Mouse (Mus musculus) gastrocnemius, postnatal 25 days (tissue): Measurements from ENCODE around the gene Slc26a6. TPM values are rescaled to one million over a fixed set of nuclear protein-coding genes. Genes with fewer than 3 reads are reported as not detected.
A peak's percentile ranks its signal among the peaks of the same experiment; 100 is the strongest.

Source experiments
- DNase-seq: peaks from one replicate; pipeline ENCODE4 v3.0.0; 2022
- total RNA-seq, 2 experiments: library from RNA; stranded (reverse); gene quantifications; 1 replicate in 1 of 2; 2 replicates in 1 of 2; pipeline ENCODE4 v1.2.3; 2021

Slc26a6 gene
- total RNA-seq, 2 experiments from 2014 or later, result 12.0 to 16.7 TPM

GRCm38 (mm10) chr9:108847374-108847773 is 5.7 kb upstream of the Slc26a6 start:
- no peak for DNase-seq

DNA sequence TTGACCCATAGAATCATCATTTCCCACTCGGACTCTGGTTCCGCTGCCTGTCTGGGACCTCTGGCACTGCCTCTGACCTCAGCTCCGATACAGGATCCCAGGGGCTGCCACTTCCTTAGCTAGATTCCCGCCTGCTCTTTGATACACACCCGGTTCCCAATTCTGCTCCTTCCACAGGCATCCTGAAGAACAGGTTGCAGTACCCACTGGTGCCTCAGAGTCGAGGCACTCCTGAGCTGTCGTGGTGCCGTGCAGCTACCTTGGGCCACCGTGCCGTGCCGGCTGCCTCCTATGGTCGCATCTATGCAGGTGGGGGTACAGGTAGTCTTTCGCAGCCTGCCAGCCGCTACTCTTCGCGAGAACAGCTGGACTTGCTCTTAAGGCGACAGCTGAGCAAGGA is 4.7 kb upstream of the Slc26a6 start:
- DNase-seq, result no peak

- peak; percentile 94 for DNase-seq
Measured at GRCm38 (mm10) chr9:108853635-108854240, 655 bp downstream of the Slc26a6 start.

GRCm38 (mm10) chr9:108854241-108854696 is 1.2 kb downstream of the Slc26a6 start:
- DNase-seq, result peak; percentile 87

DNA sequence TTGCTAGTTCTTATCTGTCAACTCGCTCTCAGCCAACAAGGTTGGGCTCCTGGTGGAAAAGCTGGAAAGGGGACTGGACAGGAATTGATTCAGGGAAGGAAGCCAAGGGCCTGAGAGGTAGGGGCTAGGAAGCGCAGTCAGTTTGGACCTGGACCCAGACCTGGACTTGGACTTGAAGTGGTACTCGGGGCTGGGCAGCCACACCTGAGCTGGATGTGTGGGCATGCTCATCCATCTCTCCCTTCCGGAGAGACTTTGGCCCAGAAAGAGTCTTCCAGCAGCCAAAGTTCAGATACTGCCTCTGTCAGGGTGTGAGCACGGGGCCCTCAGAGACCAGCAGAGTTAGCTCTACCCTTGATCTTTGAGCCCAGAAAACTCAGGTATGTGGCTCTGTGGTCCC is 2.3 kb downstream of the Slc26a6 start:
- DNase-seq, result no peak

DNA sequence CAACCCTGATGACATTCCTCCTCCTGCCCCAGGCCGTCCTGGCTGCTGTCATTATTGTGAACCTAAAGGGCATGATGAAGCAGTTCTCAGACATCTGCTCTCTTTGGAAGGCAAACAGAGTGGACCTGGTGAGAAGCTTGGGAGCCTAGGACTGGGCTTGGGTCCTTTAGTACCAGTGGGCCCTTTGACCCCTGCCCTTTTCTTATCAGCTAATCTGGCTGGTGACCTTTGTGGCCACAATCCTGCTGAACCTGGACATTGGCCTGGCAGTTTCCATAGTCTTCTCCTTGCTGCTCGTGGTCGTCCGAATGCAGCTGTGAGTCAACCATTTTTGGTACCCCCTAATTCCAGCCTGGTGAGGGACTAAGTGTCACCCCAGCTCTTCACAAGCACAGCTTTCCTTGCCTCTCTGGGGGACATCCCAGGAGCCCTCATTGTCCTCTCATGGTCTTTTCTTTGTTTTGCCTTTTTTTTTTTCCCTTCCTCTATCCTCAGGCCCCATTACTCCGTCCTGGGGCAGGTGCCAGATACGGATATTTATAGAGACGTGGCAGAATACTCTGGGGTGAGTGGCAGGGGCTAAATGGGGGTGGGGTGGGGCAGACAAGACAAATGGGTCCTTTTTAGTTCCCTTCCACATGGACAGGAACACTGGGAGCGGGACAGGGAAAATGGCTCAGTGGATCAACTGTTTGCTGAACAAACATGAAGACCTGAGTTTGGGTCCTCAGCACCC is 5.9 kb downstream of the Slc26a6 start:
- DNase-seq, result no peak

DNA sequence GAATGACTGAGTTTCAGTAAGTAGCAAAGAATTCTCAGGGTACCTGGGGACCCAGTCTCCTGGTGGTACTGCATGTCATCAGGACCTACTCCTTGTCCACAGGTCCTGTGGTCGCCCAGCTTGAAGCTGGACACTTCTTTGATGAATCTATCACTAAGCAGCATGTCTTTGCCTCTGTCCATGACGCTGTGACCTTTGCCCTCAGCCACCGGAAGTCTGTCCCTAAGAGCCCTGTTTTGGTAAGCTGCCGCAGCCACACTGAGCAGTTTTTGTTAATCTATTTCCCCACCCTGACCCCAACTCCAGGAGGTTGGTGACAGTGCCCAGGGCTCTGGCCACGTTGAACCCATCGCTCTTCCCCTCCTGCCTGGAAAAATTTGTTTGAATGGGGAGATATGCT is 59.2 kb downstream of the Slc26a6 start:
- no peak for DNase-seq

- no peak for DNase-seq
Measured at GRCm38 (mm10) chr9:108913161-108913560, 60.1 kb downstream of the Slc26a6 start.

GRCm38 (mm10) chr9:108913621-108914020 is 60.5 kb downstream of the Slc26a6 start:
- DNase-seq, result no peak

GRCm38 (mm10) chr9:108914491-108914890 is 61.4 kb downstream of the Slc26a6 start, which contains the start of gene Tmem89:
Gene Tmem89, plus strand, starts transcription at chr9:108914619.
- DNase-seq, result no peak

- DNase-seq, result no peak
Measured at GRCm38 (mm10) chr9:108925897-108926296, 72.8 kb downstream of the Slc26a6 start.

DNA sequence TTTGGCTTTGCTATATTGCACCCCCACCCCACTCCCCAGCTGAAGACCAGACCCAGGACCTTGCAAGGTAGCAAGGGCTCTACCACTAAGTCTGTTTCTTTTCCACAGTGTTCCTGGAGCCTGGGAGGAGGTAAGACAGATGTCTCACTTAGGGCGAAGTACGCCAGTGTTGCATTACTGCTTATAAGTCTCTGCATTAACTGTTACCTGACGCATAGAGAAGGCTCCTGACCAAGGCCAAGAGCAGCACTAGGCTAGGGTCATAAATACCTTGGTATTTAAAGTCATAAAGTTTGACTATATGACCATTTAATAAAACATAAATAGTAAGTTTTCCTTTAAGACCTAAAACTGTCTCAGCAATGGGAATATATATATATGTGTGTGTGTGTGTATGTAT is 75.3 kb downstream of the Slc26a6 start:
- DNase-seq, result no peak

GRCm38 (mm10) chr9:108935991-108936390 is 82.9 kb downstream of the Slc26a6 start:
- DNase-seq, result no peak

DNA sequence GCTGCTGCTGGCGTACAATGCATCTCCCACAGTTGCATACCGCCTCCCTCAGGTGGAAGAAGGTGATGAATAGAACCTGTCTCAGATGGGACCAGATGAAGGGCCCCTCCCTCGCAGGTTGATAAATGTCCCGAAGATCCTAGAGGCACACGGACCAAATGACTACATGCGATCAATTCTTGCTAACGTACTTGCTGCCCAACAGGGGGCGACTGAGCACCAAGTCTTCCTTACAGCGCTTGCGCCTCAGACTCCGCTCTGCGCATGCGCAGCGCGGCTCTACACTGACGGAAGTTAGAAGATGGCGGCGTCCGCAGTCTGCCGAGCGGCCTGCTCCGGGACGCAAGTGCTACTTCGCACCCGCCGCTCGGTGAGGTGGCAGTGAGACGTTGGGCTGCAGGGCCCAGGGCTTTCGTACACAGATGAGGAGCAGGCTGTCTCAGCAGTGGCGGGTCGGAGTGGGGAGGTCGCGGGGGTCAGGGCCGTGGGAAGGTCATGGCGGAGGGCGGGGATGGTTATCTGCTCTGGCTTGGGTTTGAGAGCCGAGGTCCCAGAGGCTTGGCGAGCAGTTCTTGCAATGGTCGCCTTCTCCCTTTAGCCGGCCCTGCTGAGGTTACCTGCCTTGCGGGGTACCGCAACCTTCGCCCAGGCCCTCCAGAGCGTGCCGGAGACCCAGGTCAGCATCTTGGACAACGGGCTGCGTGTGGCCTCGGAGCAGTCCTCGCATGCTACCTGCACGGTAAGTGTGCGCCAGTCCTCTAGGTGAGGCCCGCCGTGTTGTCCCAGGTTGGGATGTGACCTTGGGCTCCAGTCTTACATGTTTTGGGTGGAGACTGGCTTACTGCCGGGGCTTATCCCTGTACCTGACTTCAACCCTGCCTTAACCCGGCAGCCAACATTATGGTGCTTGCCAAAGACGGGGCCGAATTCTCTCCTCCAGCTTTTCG is 83.6 kb downstream of the Slc26a6 start, which contains the start of gene Uqcrc1:
TSS of gene Uqcrc1 (plus strand) at position 216 of the 947 bp plus-strand sequence.
- peak; percentile 91 for DNase-seq

GRCm38 (mm10) chr9:108945111-108945510 is 92.0 kb downstream of the Slc26a6 start:
- no peak for DNase-seq

DNA sequence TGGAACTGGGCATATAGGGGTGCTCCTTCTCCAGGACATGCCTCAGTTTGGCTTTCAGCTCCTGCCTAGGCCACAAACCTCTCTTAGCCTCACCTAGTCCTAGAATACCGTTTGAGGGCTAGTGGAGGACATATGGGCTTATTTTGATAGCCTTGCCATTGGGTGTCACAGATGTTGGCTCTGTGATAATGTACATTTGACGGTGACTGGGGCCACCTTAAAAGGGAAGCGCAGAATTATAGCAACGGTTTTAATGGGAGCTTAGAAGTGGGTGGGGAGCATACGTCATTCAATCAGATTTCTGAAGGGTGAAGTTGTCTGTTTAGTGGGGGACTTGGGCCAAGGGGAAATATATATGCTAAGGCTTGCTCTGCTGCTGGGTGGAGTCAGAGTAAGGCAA is 92.5 kb downstream of the Slc26a6 start:
- DNase-seq, result no peak

- DNase-seq, result peak; percentile 70
Measured at GRCm38 (mm10) chr9:108949231-108949966, 96.3 kb downstream of the Slc26a6 start.

GRCm38 (mm10) chr9:108949967-108950728 is 97.1 kb downstream of the Slc26a6 start:
- peak; percentile 58 for DNase-seq

GRCm38 (mm10) chr9:108953081-108953636 is 100.1 kb downstream of the Slc26a6 start, which contains the start of gene Col7a1:
Gene Col7a1, plus strand, starts transcription at chr9:108953586.
- DNase-seq, result no peak

DNA sequence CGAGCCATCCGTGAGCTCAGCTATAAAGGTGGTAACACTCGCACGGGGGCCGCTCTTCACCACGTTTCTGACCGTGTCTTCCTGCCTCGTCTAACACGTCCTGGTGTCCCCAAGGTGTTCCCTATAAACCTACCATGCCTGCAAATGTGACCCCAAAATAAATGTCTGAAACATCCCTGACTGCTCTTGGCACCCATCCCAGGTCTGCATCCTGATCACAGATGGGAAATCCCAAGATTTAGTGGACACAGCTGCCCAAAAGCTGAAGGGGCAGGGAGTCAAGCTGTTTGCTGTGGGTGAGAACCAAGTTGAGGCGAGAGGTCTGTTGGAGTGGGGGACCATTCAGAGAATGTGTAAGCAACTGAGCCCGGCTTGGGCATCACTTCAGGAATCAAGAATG is 102.2 kb downstream of the Slc26a6 start:
- no peak for DNase-seq

DNA sequence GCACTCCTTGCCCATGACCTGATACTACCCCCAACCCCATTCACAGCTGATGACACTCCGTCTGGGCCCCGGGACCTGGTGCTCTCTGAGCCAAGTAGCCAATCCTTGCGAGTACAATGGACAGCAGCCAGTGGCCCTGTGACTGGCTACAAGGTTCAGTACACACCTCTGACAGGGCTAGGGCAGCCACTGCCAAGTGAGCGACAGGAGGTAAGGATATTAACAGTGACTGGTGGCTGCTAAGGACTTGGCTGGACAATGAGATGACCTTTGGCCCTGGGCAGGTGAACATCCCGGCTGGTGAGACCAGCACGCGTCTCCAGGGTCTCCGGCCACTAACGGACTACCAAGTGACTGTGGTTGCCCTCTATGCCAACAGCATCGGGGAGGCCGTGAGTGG is 102.8 kb downstream of the Slc26a6 start:
- DNase-seq, result no peak
